Mouse (Mus musculus) T-helper 1 cell (primary cell): Measurements from ENCODE around the gene Vrk1.

ENCODE experiments used
- in situ Hi-C: fragments of 300-600 bp; cut with MboI, MseI; formaldehyde crosslinking; loops from one replicate; pipeline ENCODE4 v1.15.1; 2025; ENCODE audit warnings: high pct_unique_total_duplicates

Gene Vrk1

GRCm38 (mm10) chr12:106010065-106010915 is at the start of gene Vrk1:
Gene Vrk1 (plus strand): TSS chr12:106010228.
- in situ Hi-C loops = no loop called here

- in situ Hi-C loops = no loop called here
Measured at GRCm38 (mm10) chr12:105960592-105961330, 49.3 kb upstream of the Vrk1 start.

- in situ Hi-C loops = no loop called here
Measured at GRCm38 (mm10) chr12:105961667-105962066, 48.4 kb upstream of the Vrk1 start.

GRCm38 (mm10) chr12:105962103-105963011 is 47.7 kb upstream of the Vrk1 start:
- in situ Hi-C loops = no loop called here

GRCm38 (mm10) chr12:105963012-105963572 is 46.9 kb upstream of the Vrk1 start:
- in situ Hi-C loops = no loop called here

- in situ Hi-C loops = no loop called here
Measured at GRCm38 (mm10) chr12:105966887-105967637, 43.0 kb upstream of the Vrk1 start.

GRCm38 (mm10) chr12:105967806-105968205 is 42.2 kb upstream of the Vrk1 start:
- in situ Hi-C loops = no loop called here

- in situ Hi-C loops = no loop called here
Measured at GRCm38 (mm10) chr12:105971182-105971581, 38.8 kb upstream of the Vrk1 start.

- in situ Hi-C loops = no loop called here
Measured at GRCm38 (mm10) chr12:105972673-105973072, 37.4 kb upstream of the Vrk1 start.

- in situ Hi-C loops = no loop called here
Measured at GRCm38 (mm10) chr12:105973691-105974090, 36.3 kb upstream of the Vrk1 start.

- in situ Hi-C loops = no loop called here
Measured at GRCm38 (mm10) chr12:105974107-105974506, 35.9 kb upstream of the Vrk1 start.

GRCm38 (mm10) chr12:105981121-105981973 is 28.7 kb upstream of the Vrk1 start:
- in situ Hi-C loops = no loop called here

GRCm38 (mm10) chr12:105981974-105982305 is 28.1 kb upstream of the Vrk1 start:
- in situ Hi-C loops = no loop called here

GRCm38 (mm10) chr12:105982598-105982997 is 27.4 kb upstream of the Vrk1 start:
- in situ Hi-C loops = no loop called here

GRCm38 (mm10) chr12:105983499-105983898 is 26.5 kb upstream of the Vrk1 start:
- in situ Hi-C loops = no loop called here

- in situ Hi-C loops = no loop called here
Measured at GRCm38 (mm10) chr12:105988434-105988833, 21.6 kb upstream of the Vrk1 start.

GRCm38 (mm10) chr12:105992756-105993155 is 17.3 kb upstream of the Vrk1 start:
- in situ Hi-C loops = no loop called here

- in situ Hi-C loops = no loop called here
Measured at GRCm38 (mm10) chr12:105993356-105993755, 16.7 kb upstream of the Vrk1 start.

- in situ Hi-C loops = no loop called here
Measured at GRCm38 (mm10) chr12:105995940-105996339, 14.1 kb upstream of the Vrk1 start.
